Mouse (Mus musculus): ENCODE results near the gene Idnk. TPM values are rescaled to one million over a fixed set of nuclear protein-coding genes. Genes with fewer than 3 reads are reported as not detected.

Gene Idnk
- polyA plus RNA-seq, 1 experiment from 2014 or later: 40.0 TPM

DNA sequence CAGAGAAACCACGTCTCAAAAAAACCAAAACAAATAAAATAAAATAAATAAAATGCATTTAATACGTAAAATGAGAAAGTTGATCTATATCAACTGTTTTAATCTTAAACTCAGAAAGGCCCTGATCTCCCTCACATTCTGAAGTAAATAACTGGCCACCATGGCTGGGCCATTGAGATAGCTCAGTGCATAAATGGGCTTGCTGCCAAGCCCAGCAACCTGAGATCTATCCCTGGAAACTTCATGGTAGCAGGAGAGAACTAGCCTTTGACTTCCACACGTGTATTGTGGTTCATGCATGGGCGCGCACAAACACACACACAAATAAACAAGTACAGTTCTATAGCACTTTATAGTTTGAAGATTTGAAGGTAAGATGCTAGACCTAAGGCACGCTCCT lies 43.9 kb downstream of the Idnk start:
- no peaks in the 10 kb centered on the region for H3K27me3 ChIP-seq (replicated peaks)
- H3K9ac ChIP-seq: no peak overlapping the region
- H3K4me2 ChIP-seq: no peak overlapping the region
- H3K9me3 ChIP-seq: no peaks in the 10 kb centered on the region
- no peak overlapping the region for H3K27ac ChIP-seq
- 81% methylated on average over 6 of the region's 6 CpGs for WGBS
- no peaks in the 10 kb centered on the region for H3K4me1 ChIP-seq
- ATAC-seq (ENCODE audit: insufficient read depth, low FRiP score, low read depth): no peak
- no peak overlapping the region for H3K4me3 ChIP-seq (replicated peaks)
- H3K36me3 ChIP-seq: no peaks in the 10 kb centered on the region

DNA sequence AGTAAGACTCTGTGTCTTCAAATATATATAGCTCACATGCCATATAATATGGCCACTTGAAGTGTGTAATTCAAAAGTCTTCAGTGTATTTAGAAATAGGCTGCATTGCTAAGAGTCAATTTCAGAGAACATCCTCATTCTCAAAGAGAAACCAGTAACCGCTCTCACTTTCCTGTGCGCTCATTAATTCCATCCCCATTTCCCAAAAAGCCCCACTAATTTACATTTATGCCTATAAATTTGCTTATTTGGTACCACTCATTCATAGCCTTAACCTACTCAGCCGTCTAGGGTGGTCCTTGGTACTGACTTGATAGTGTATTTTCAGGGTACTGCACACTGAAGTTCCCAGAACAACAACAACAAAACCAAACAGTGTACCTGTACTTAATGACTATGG lies 44.5 kb downstream of the Idnk start:
- H3K4me2 ChIP-seq: no peak overlapping the region
- H3K27me3 ChIP-seq (replicated peaks): no peaks in the 10 kb centered on the region
- 93% methylated on average over 3 of the region's 3 CpGs for WGBS
- no peaks in the 10 kb centered on the region for H3K4me1 ChIP-seq
- no peak for ATAC-seq (ENCODE audit: insufficient read depth, low FRiP score, low read depth)
- H3K9ac ChIP-seq: no peak overlapping the region
- no peaks in the 10 kb centered on the region for H3K9me3 ChIP-seq
- H3K27ac ChIP-seq: no peak overlapping the region
- H3K4me3 ChIP-seq (replicated peaks): no peak overlapping the region
- no peaks in the 10 kb centered on the region for H3K36me3 ChIP-seq

DNA sequence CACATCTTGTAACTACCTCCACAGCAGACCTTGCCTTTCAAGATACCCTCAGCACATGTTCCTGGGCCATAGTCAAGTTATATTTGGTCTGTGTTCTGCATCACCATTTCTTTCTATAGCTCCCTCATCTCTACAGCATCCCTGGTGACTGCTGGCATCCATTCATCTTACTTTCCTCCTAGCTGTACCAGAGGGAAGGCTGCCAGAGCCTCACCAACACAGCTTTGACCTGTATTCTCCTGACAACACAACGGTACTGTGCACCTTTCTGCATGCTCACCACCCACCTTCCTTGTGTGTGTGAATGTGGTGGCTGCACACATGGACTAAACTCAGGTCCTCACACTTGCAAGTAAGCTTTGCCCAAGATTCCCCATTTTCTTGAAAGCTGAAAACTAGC lies 45.5 kb downstream of the Idnk start:
- Histone ChIP-seq H3K9me3 (no peaks in the 10 kb centered on the region), H3K27ac (no peak overlapping the region), H3K4me3 (replicated peaks) (no peak overlapping the region), H3K4me2 (no peak overlapping the region), H3K9ac (no peak overlapping the region), H3K36me3 (no peaks in the 10 kb centered on the region), H3K27me3 (replicated peaks) (no peaks in the 10 kb centered on the region), H3K4me1 (no peaks in the 10 kb centered on the region)
- 85% methylated on average over 1 of the region's 1 CpGs for WGBS
- ATAC-seq (ENCODE audit: insufficient read depth, low FRiP score, low read depth): no peak

DNA sequence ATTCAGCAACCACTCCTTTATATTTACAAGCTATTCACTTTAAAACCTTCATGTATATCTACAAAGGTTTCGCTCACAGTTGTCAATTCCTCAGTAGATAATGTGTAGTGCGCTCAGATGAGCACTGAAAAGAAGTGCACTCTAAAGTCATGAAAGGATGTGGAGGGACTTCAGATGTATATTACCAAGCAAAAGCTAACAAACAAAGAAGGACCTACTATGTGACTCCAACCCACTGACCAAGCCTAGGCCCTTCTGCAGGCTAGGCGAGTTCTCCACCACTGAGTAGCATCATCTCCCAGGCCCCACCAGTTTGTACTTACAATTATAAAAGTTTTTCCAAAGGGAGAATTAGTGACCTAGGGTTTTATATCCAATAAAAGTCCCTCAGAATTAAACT lies 46.8 kb downstream of the Idnk start:
- H3K4me3 ChIP-seq (replicated peaks): no peak overlapping the region
- no peak overlapping the region for H3K4me2 ChIP-seq
- no peaks in the 10 kb centered on the region for H3K4me1 ChIP-seq
- no peaks in the 10 kb centered on the region for H3K9me3 ChIP-seq
- H3K9ac ChIP-seq: no peak overlapping the region
- ATAC-seq (ENCODE audit: insufficient read depth, low FRiP score, low read depth): no peak
- H3K27ac ChIP-seq: no peak overlapping the region
- WGBS: 94% methylated on average over 3 of the region's 3 CpGs
- H3K27me3 ChIP-seq (replicated peaks): no peaks in the 10 kb centered on the region
- no peaks in the 10 kb centered on the region for H3K36me3 ChIP-seq

DNA sequence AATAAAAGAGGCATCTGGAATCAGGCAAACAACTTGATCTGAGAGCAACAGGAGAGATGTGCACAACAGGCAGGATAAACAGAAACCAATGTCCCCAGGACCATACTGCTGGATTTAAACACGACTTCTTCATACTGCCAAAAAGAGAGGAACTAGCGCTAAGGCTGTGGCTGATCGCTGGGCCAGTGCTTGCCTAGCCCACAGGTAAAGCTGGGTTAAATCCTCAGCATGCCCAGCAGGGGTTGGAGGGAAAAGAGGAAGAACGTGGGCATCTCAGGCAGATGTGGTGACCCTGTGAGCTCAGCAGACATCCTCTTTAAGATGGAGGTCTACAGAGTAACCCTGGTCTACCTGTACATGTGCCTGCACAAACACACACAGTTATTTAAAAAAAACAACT lies 47.5 kb downstream of the Idnk start:
- Histone ChIP-seq H3K36me3 (no peaks in the 10 kb centered on the region), H3K4me1 (no peaks in the 10 kb centered on the region), H3K4me3 (replicated peaks) (no peak overlapping the region), H3K9ac (no peak overlapping the region), H3K27me3 (replicated peaks) (no peaks in the 10 kb centered on the region), H3K9me3 (no peaks in the 10 kb centered on the region), H3K27ac (no peak overlapping the region), H3K4me2 (no peak overlapping the region)
- no peak for ATAC-seq (ENCODE audit: insufficient read depth, low FRiP score, low read depth)
- 57% methylated on average over 4 of the region's 4 CpGs for WGBS

DNA sequence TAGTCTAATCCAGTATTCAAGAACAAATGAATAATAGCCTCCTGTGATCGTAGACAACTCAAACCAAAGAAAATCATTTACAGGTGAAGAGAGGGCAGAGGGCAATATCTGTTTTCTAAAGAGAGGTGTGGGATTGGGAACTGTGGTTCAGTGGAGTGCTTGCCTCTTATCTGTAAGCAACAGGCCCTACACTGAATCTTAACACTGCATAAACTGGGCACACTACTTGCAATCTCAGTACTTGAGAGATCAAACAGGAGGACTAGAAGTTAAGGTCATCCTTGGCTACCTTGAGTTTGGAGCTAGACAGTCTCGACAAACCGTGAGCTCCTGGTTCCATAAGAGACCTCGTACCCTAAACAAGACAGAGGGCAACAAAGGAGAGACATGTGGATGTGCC lies 48.6 kb downstream of the Idnk start:
- Histone ChIP-seq H3K4me3 (replicated peaks) (no peak overlapping the region), H3K36me3 (no peaks in the 10 kb centered on the region), H3K27ac (no peak overlapping the region), H3K9ac (no peak overlapping the region), H3K27me3 (replicated peaks) (no peaks in the 10 kb centered on the region), H3K4me2 (no peak overlapping the region), H3K9me3 (no peaks in the 10 kb centered on the region), H3K4me1 (no peaks in the 10 kb centered on the region)
- WGBS: 80% methylated on average over 4 of the region's 4 CpGs
- no peak for ATAC-seq (ENCODE audit: insufficient read depth, low FRiP score, low read depth)

DNA sequence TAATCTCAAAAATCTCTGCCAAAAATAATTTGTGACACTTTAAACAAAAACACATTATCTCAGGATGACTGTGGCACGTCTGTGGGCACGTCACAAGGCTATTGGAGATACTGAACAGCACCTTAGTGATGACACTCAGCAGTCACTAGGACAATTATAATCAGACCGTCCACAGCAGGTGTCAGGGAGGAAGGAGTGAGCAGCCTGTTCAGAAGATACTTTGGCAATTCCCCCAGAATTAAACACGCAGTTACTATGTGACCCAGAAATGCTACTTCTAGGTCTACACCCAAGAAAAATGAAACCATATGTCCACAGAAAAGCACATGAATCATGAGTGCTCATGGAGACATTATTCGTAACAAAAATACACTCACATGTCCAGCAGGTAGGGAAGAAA lies 53.0 kb downstream of the Idnk start:
- Histone ChIP-seq H3K9ac (no peak overlapping the region), H3K4me3 (replicated peaks) (no peak overlapping the region), H3K27me3 (replicated peaks) (no peaks in the 10 kb centered on the region), H3K4me2 (no peak overlapping the region), H3K36me3 (no peaks in the 10 kb centered on the region), H3K27ac (no peak overlapping the region), H3K9me3 (no peaks in the 10 kb centered on the region), H3K4me1 (peaks cover 13% of the 10 kb centered on the region)
- no peak for ATAC-seq (ENCODE audit: insufficient read depth, low FRiP score, low read depth)
- WGBS: 71% methylated on average over 5 of the region's 5 CpGs

DNA sequence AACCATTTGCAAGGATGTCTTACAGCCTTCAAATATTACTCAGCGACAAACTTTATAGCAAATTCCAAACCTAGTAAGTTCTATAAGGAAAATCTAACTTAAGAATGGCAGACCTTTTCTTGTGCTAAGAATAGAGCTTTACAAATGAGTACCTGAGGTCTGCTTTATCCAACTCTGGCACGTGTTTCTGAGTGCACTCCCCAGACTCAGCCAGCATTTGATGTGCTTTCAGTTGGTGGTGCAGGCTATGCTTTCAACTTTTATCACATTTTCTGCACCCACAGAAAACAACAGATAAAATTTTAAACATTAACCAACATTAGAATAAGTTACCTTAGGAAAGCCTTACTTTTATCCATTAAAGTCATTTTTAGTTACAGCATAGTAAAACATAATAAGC lies 55.1 kb downstream of the Idnk start:
- Histone ChIP-seq H3K9me3 (no peaks in the 10 kb centered on the region), H3K27ac (no peak overlapping the region), H3K9ac (no peak overlapping the region), H3K27me3 (replicated peaks) (no peaks in the 10 kb centered on the region), H3K4me3 (replicated peaks) (no peak overlapping the region), H3K4me2 (no peak overlapping the region), H3K36me3 (no peaks in the 10 kb centered on the region), H3K4me1 (peaks cover 19% of the 10 kb centered on the region)
- 72% methylated on average over 2 of the region's 2 CpGs for WGBS
- ATAC-seq (ENCODE audit: insufficient read depth, low FRiP score, low read depth): no peak

DNA sequence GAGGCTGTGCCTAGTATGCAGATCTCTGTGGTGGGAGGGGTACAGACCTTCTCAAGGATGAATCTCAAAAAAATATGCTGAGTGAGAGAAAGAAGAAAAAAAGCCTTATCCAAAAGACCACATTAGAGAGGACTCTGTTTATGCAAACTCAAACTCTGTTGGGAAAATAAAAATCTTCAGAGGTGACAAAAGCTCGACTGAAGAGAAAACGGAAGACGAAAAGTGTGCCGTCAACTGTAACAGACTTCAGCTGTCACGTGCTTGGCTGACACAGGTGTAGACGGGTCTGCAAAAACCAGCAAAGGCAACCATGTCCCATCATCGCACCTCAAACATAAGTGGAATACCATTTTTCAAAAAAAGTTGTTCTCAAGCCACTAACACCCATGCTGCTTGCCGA lies 56.4 kb downstream of the Idnk start:
- WGBS: 43% methylated on average over 8 of the region's 8 CpGs
- Histone ChIP-seq H3K27ac (no peak overlapping the region), H3K27me3 (replicated peaks) (no peaks in the 10 kb centered on the region)

More for the DNA sequence above, 56.4 kb downstream of the Idnk start:
- Histone ChIP-seq H3K36me3 (no peaks in the 10 kb centered on the region), H3K9me3 (no peaks in the 10 kb centered on the region), H3K4me1 (peaks cover 19% of the 10 kb centered on the region), H3K4me3 (replicated peaks) (peak overlapping the region; percentile 97; the same call in 1 of the 2 replicates), H3K9ac (no peak overlapping the region), H3K4me2 (peak overlapping the region; percentile 79)
- ATAC-seq (ENCODE audit: insufficient read depth, low FRiP score, low read depth): no peak

Other genes starting within 250 kb of the Idnk start
- gene Spock1, start 249.3 kb upstream of the Idnk start, polyA plus RNA-seq (2015; fragmentation: Nextera tagmentation; extraction: Ambion mirVana): 3.7 and 6.1 TPM in 2 replicates
- 3.2 and 3.4 TPM in 2 replicates for gene Klhl3, start 44.1 kb upstream of the Idnk start, polyA plus RNA-seq (2015; fragmentation: Nextera tagmentation; extraction: Ambion mirVana)
- 34.1 and 34.7 TPM in 2 replicates for gene Hnrnpa0, start 29.1 kb upstream of the Idnk start, polyA plus RNA-seq (2015; fragmentation: Nextera tagmentation; extraction: Ambion mirVana)
- 96.7 and 104 TPM in 2 replicates for gene Ubqln1, start 58.0 kb downstream of the Idnk start, polyA plus RNA-seq (2015; fragmentation: Nextera tagmentation; extraction: Ambion mirVana)
- gene Gkap1, start 118.0 kb downstream of the Idnk start, polyA plus RNA-seq (2015; fragmentation: Nextera tagmentation; extraction: Ambion mirVana): 28.6 and 32.3 TPM in 2 replicates
- 0.32 and 0.49 TPM in 2 replicates for gene Kif27, start 201.5 kb downstream of the Idnk start, polyA plus RNA-seq (2015; fragmentation: Nextera tagmentation; extraction: Ambion mirVana)
- 34.6 and 35.0 TPM in 2 replicates for gene 2210016F16Rik, start 227.6 kb downstream of the Idnk start, polyA plus RNA-seq (2015; fragmentation: Nextera tagmentation; extraction: Ambion mirVana)
- gene Rmi1, start 244.6 kb downstream of the Idnk start, polyA plus RNA-seq (2015; fragmentation: Nextera tagmentation; extraction: Ambion mirVana): 23.8 and 24.3 TPM in 2 replicates
- 1,284 and 1,390 TPM in 2 replicates for gene Hnrnpk, start 245.7 kb downstream of the Idnk start, polyA plus RNA-seq (2015; fragmentation: Nextera tagmentation; extraction: Ambion mirVana)